Mouse (Mus musculus): ENCODE data around the gene Msh2.

GRCm38 (mm10) chr17:87672677-87673286 is 652 bp downstream of the Msh2 start:
- TF ChIP-seq CTCF (IDR thresholded peaks at IDR 0.05; ENCODE audit: low read depth) (0 out of 2 replicates have a peak, but pooled peaks have one; percentile 1), EP300 (IDR thresholded peaks at IDR 0.05; ENCODE audit: low read depth) (no peak)

Measured in liver, embryonic 14.5 days (tissue).